Mouse (Mus musculus) adipocyte (in vitro differentiated cells): ENCODE results near the gene Gfy.

Source experiments
- DNase-seq: peaks from one replicate; pipeline ENCODE4 v3.0.0-alpha.2; 2016; ENCODE audit warnings: low spot score

Gfy gene

GRCm38 (mm10) chr7:45179469-45179868, at the start of gene Gfy:
Gfy (minus strand) TSS chr7:45179569.
- no peak for DNase-seq

- no peak for DNase-seq
These were observed 49.7 kb upstream of the Gfy start for GRCm38 (mm10) chr7:45229046-45229445.

- DNase-seq = no peak
These were observed 49.2 kb upstream of the Gfy start for GRCm38 (mm10) chr7:45228548-45228947.

GRCm38 (mm10) chr7:45226421-45226820, 47.1 kb upstream of the Gfy start:
- no peak for DNase-seq

- no peak for DNase-seq
These were observed 45.5 kb upstream of the Gfy start for GRCm38 (mm10) chr7:45224826-45225225.

GRCm38 (mm10) chr7:45221680-45222079, 42.3 kb upstream of the Gfy start:
- no peak for DNase-seq

GRCm38 (mm10) chr7:45216442-45217183, 37.2 kb upstream of the Gfy start:
- DNase-seq = peak; percentile 63

- DNase-seq = peak; percentile 38
These were observed 36.5 kb upstream of the Gfy start, which contains the start of gene Tead2 for GRCm38 (mm10) chr7:45215673-45216441. Tead2 (plus strand) TSS chr7:45215753.

GRCm38 (mm10) chr7:45213708-45214107, 34.3 kb upstream of the Gfy start:
- DNase-seq = no peak

- DNase-seq = no peak
These were observed 33.0 kb upstream of the Gfy start for GRCm38 (mm10) chr7:45212356-45212755.

GRCm38 (mm10) chr7:45211851-45212251, 32.5 kb upstream of the Gfy start, which contains the start of gene Dkkl1:
Dkkl1 (minus strand) TSS chr7:45212147.
- no peak for DNase-seq

GRCm38 (mm10) chr7:45211070-45211469, 31.7 kb upstream of the Gfy start:
- no peak for DNase-seq

- no peak for DNase-seq
These were observed 28.9 kb upstream of the Gfy start for GRCm38 (mm10) chr7:45208260-45208659.

GRCm38 (mm10) chr7:45204380-45205143, 25.2 kb upstream of the Gfy start, which contains the start of gene Ccdc155:
Ccdc155 (minus strand) TSS chr7:45204892.
- DNase-seq = no peak

- no peak for DNase-seq
These were observed 23.3 kb upstream of the Gfy start for GRCm38 (mm10) chr7:45202654-45203053.

GRCm38 (mm10) chr7:45198961-45199360, 19.6 kb upstream of the Gfy start:
- no peak for DNase-seq

- peak; percentile 82 for DNase-seq
These were observed 19.1 kb upstream of the Gfy start for GRCm38 (mm10) chr7:45198435-45198834.

GRCm38 (mm10) chr7:45196994-45197393, 17.6 kb upstream of the Gfy start:
- DNase-seq = no peak

GRCm38 (mm10) chr7:45196176-45196535, 16.8 kb upstream of the Gfy start:
- DNase-seq = no peak

GRCm38 (mm10) chr7:45195341-45196175, 16.2 kb upstream of the Gfy start:
- DNase-seq = no peak
